Mouse (Mus musculus) liver, embryonic 14.5 days (tissue): ENCODE data around the gene Rmnd5a.

Source experiments
- CTCF ChIP-seq: IDR thresholded peaks from 2 replicates; pipeline ENCODE4 v1.5.1; 2016; ENCODE audit warnings: antibody characterized with exemption, low read depth, control low read depth
- EP300 ChIP-seq: IDR thresholded peaks from 2 replicates; pipeline ENCODE4 v1.6.1; 2016; ENCODE audit warnings: antibody characterized with exemption, low read depth

DNA sequence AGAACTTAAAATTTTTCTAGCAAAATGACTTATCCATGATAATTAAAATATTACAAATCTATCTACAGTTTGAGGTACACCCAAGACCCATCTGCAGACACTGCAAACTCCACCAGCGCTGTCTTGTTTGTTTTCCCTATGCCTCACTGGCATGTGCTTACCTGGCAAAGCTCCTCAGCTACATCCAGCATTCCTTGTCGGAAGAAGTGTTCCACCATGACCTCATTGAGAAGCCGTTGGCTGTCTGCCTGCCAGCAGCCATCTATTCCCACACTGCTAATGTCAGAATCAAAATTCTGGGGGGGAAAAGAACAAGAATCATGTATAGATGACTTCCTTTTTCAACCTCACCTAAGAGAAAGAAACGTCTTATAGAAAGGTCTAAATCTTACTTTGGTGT is 25.8 kb downstream of the Rmnd5a start:
- TF ChIP-seq CTCF (no peak), EP300 (no peak)
